Mouse (Mus musculus): Measurements from ENCODE around the gene Ahcyl2.

GRCm38 (mm10) chr6:29915836-29916235, 148.0 kb downstream of the Ahcyl2 start:
- TF ChIP-seq POLR2A (IDR thresholded peaks at IDR 0.05; ENCODE audit: insufficient read depth, low read length) (no peak), CTCF (IDR thresholded peaks at IDR 0.05; ENCODE audit: low read depth, low read length) (no peak), EP300 (IDR thresholded peaks at IDR 0.05; ENCODE audit: insufficient read depth, low read depth, low read length) (no peak)

All from ES-Bruce4 (cell line).